Mouse (Mus musculus): ENCODE results near the gene Gadd45gip1. TPM values are rescaled to one million over a fixed set of nuclear protein-coding genes. Genes with fewer than 3 reads are reported as not detected.
"Not testable (repeated sequence)": the region's sequence is repeated elsewhere in the genome, so short reads cannot be mapped to it uniquely, and the experiment has no call there.

Gadd45gip1 gene
- total RNA-seq, 2 experiments from 2014 or later: 26.3 to 26.9 TPM

- intact Hi-C loops (cut with DNase I): no loop called here
- no peak for DNase-seq (ENCODE audit: low spot score in 2 of 2)
Measured at GRCm38 (mm10) chr8:84816117-84816516, 15.2 kb upstream of the Gadd45gip1 start.

- intact Hi-C loops (cut with DNase I): no loop called here
Measured at GRCm38 (mm10) chr8:84822723-84823122, 8.6 kb upstream of the Gadd45gip1 start, which contains the start of gene Dand5. Gene Dand5, minus strand, starts transcription at chr8:84822823.

GRCm38 (mm10) chr8:84823653-84824052 is 7.7 kb upstream of the Gadd45gip1 start:
- peak; percentile 66 to 69 for DNase-seq (ENCODE audit: low spot score in 2 of 2)
- intact Hi-C loops (cut with DNase I): no loop called here

More at GRCm38 (mm10) chr8:84822723-84823122, 8.6 kb upstream of the Gadd45gip1 start, which contains the start of gene Dand5:
- no peak for DNase-seq (ENCODE audit: low spot score in 2 of 2)

- no peak for DNase-seq (ENCODE audit: low spot score in 2 of 2)
- intact Hi-C loops (cut with DNase I): no loop called here
Measured at GRCm38 (mm10) chr8:84825636-84826035, 5.7 kb upstream of the Gadd45gip1 start.

GRCm38 (mm10) chr8:84826518-84826917 is 4.8 kb upstream of the Gadd45gip1 start:
- intact Hi-C loops (cut with DNase I); DNase-seq (ENCODE audit: low spot score in 2 of 2): not testable (repeated sequence)

- intact Hi-C loops (cut with DNase I): no loop called here
Measured at GRCm38 (mm10) chr8:84832034-84832717, 854 bp downstream of the Gadd45gip1 start.

GRCm38 (mm10) chr8:84832759-84833742 is 1.7 kb downstream of the Gadd45gip1 start:
- DNase-seq (ENCODE audit: low spot score in 2 of 2): no peak
- intact Hi-C loops (cut with DNase I): no loop called here

More at GRCm38 (mm10) chr8:84832034-84832717, 854 bp downstream of the Gadd45gip1 start:
- DNase-seq (ENCODE audit: low spot score in 2 of 2): peak; percentile 82 to 84

- DNase-seq (ENCODE audit: low spot score in 2 of 2): no peak
- intact Hi-C loops (cut with DNase I): no loop called here
Measured at GRCm38 (mm10) chr8:84834002-84834865, 2.9 kb downstream of the Gadd45gip1 start.

GRCm38 (mm10) chr8:84834866-84835855 is 3.8 kb downstream of the Gadd45gip1 start:
- intact Hi-C loops (cut with DNase I): no loop called here
- DNase-seq (ENCODE audit: low spot score in 2 of 2): peak; percentile 73 to 79

GRCm38 (mm10) chr8:84837149-84837911 is 6.0 kb downstream of the Gadd45gip1 start:
- DNase-seq (ENCODE audit: low spot score in 2 of 2): no peak

GRCm38 (mm10) chr8:84837912-84838470 is 6.7 kb downstream of the Gadd45gip1 start:
- intact Hi-C loops (cut with DNase I): no loop called here
- no peak for DNase-seq (ENCODE audit: low spot score in 2 of 2)

More at GRCm38 (mm10) chr8:84837149-84837911, 6.0 kb downstream of the Gadd45gip1 start:
- intact Hi-C loops (cut with DNase I): no loop called here

- intact Hi-C loops (cut with DNase I): no loop called here
- DNase-seq (ENCODE audit: low spot score in 2 of 2): no peak
Measured at GRCm38 (mm10) chr8:84838513-84838912, 7.2 kb downstream of the Gadd45gip1 start.

GRCm38 (mm10) chr8:84839411-84839810 is 8.1 kb downstream of the Gadd45gip1 start:
- no peak for DNase-seq (ENCODE audit: low spot score in 2 of 2)

GRCm38 (mm10) chr8:84839875-84840247 is 8.5 kb downstream of the Gadd45gip1 start:
- intact Hi-C loops (cut with DNase I): no loop called here
- no peak for DNase-seq (ENCODE audit: low spot score in 2 of 2)

More at GRCm38 (mm10) chr8:84839411-84839810, 8.1 kb downstream of the Gadd45gip1 start:
- intact Hi-C loops (cut with DNase I): no loop called here

GRCm38 (mm10) chr8:84840248-84840999 is 9.1 kb downstream of the Gadd45gip1 start, which contains the start of gene Rad23a:
Gene Rad23a, minus strand, starts transcription at chr8:84840665.
- peak; percentile 90 to 92 for DNase-seq (ENCODE audit: low spot score in 2 of 2)
- intact Hi-C loops (cut with DNase I): no loop called here

- DNase-seq (ENCODE audit: low spot score in 2 of 2): no peak
- intact Hi-C loops (cut with DNase I): no loop called here
Measured at GRCm38 (mm10) chr8:84841514-84841913, 10.2 kb downstream of the Gadd45gip1 start.
